Mouse (Mus musculus) stomach, embryonic 14.5 days (tissue): ENCODE results near the gene Man2a2. TPM values are rescaled to one million over a fixed set of nuclear protein-coding genes. Genes with fewer than 3 reads are reported as not detected.

ENCODE experiments used
- ATAC-seq: fragments of 200-750 bp; cut with Nextera tagmentation; 2 replicates; pipeline ENCODE4 v1.8.0; 2017; ENCODE audit warnings: low read depth, moderate TSS enrichment; ENCODE audit not compliant: insufficient number of reproducible peaks, insufficient read depth, low FRiP score
- H3K27ac ChIP-seq: fragments of 300-500 bp; sonication (generic); 2 replicates; pipeline ENCODE4 v1.5.1; 2014; ENCODE audit warnings: mild to moderate bottlenecking, low read length, moderate library complexity, mixed read lengths
- H3K27me3 ChIP-seq: fragments of 300-500 bp; sonication (generic); 2 replicates; pipeline ENCODE4 v1.6.1; 2014; ENCODE audit warnings: low read length, control low read depth, mixed read lengths; ENCODE audit not compliant: control insufficient read depth, insufficient read depth
- H3K36me3 ChIP-seq: fragments of 300-500 bp; sonication (generic); 2 replicates; pipeline ENCODE4 v1.6.1; 2014; ENCODE audit warnings: mild to moderate bottlenecking, control low read depth, low read length, moderate library complexity, mixed read lengths; ENCODE audit not compliant: control insufficient read depth, insufficient read depth
- H3K4me1 ChIP-seq: fragments of 300-500 bp; sonication (generic); 2 replicates; pipeline ENCODE4 v1.6.1; 2014; ENCODE audit warnings: low read length, control low read depth, mixed read lengths; ENCODE audit not compliant: control insufficient read depth, insufficient read depth
- H3K4me2 ChIP-seq: fragments of 300-500 bp; sonication (generic); replicated peaks from 2 replicates; pipeline ENCODE4 v1.6.1; 2014; ENCODE audit warnings: low read depth, low read length, control low read depth
- H3K4me3 ChIP-seq: fragments of 300-500 bp; sonication (generic); 2 replicates; pipeline ENCODE4 v1.5.1; 2014; ENCODE audit warnings: low read depth, low read length, control low read depth
- H3K9ac ChIP-seq: fragments of 300-500 bp; sonication (generic); replicated peaks from 2 replicates; pipeline ENCODE4 v1.6.1; 2014; ENCODE audit warnings: low read depth, mild to moderate bottlenecking, control low read depth, low read length, moderate library complexity, mixed read lengths
- H3K9me3 ChIP-seq: fragments of 300-500 bp; sonication (generic); 2 replicates; pipeline ENCODE4 v1.6.1; 2016; ENCODE audit warnings: low read depth, low read length, control low read depth; ENCODE audit not compliant: control insufficient read depth
- WGBS: fragments of 180-500 bp; shearing (Covaris S2); extraction: QIAGEN DNeasy Blood & Tissue Kit; methylation state at CpG from one replicate; pipeline ENCODE4 v1.1.7; 2014; 5-methylcytosine and 5-hydroxymethylcytosine counted together
- polyA plus RNA-seq: library from polyadenylated mRNA; unstranded; fragments of >200 nt; fragmentation: Nextera tagmentation; extraction: Ambion mirVana; gene quantifications from 2 replicates; pipeline ENCODE4 v1.2.1, GENCODE M21; 2014

The Man2a2 gene
- polyA plus RNA-seq, 1 experiment from 2014 or later: 19.8 TPM

- ATAC-seq: no peak
- H3K27me3 ChIP-seq: no peaks in the 10 kb centered on the region
- H3K9ac ChIP-seq: no peak overlapping the region
- no peak overlapping the region for H3K4me2 ChIP-seq
- 81% methylated on average over 4 of the region's 4 CpGs for WGBS
- H3K9me3 ChIP-seq: no peaks in the 10 kb centered on the region
- H3K36me3 ChIP-seq: peaks cover 50% of the 10 kb centered on the region
- H3K27ac ChIP-seq: no peak overlapping the region
- H3K4me1 ChIP-seq: no peaks in the 10 kb centered on the region
- H3K4me3 ChIP-seq: no peak overlapping the region
These were observed 13.1 kb downstream of the Man2a2 start for GRCm38 (mm10) chr7:80358039-80358438.

GRCm38 (mm10) chr7:80357156-80357555, 14.0 kb downstream of the Man2a2 start:
- H3K4me3 ChIP-seq: no peak overlapping the region
- no peak overlapping the region for H3K27ac ChIP-seq
- H3K36me3 ChIP-seq: peaks cover 46% of the 10 kb centered on the region
- 67% methylated on average over 8 of the region's 8 CpGs for WGBS
- ATAC-seq: 0 out of 2 replicates have a peak, but pooled peaks have one; percentile 21
- no peak overlapping the region for H3K4me2 ChIP-seq
- H3K9me3 ChIP-seq: no peaks in the 10 kb centered on the region
- no peaks in the 10 kb centered on the region for H3K4me1 ChIP-seq
- no peaks in the 10 kb centered on the region for H3K27me3 ChIP-seq
- no peak overlapping the region for H3K9ac ChIP-seq

- Histone ChIP-seq H3K4me3 (no peak overlapping the region), H3K4me1 (no peaks in the 10 kb centered on the region), H3K9me3 (no peaks in the 10 kb centered on the region), H3K27ac (no peak overlapping the region), H3K9ac (no peak overlapping the region), H3K36me3 (peaks cover 44% of the 10 kb centered on the region), H3K4me2 (no peak overlapping the region), H3K27me3 (no peaks in the 10 kb centered on the region)
- no peak for ATAC-seq
- WGBS: 87% methylated on average over 13 of the region's 13 CpGs
These were observed 14.8 kb downstream of the Man2a2 start for GRCm38 (mm10) chr7:80356351-80356750.

GRCm38 (mm10) chr7:80352920-80353319, 18.3 kb downstream of the Man2a2 start:
- ATAC-seq: no peak
- H3K4me1 ChIP-seq: peaks cover 8% of the 10 kb centered on the region; the same call in 1 of the 2 replicates
- no peaks in the 10 kb centered on the region for H3K9me3 ChIP-seq
- H3K36me3 ChIP-seq: peaks cover 42% of the 10 kb centered on the region
- no peaks in the 10 kb centered on the region for H3K27me3 ChIP-seq
- no peak overlapping the region for H3K9ac ChIP-seq
- no peak overlapping the region for H3K4me3 ChIP-seq
- no peak overlapping the region for H3K27ac ChIP-seq
- WGBS: 94% methylated on average over 8 of the region's 8 CpGs
- H3K4me2 ChIP-seq: no peak overlapping the region

GRCm38 (mm10) chr7:80350808-80351207, 20.4 kb downstream of the Man2a2 start:
- Histone ChIP-seq H3K4me3 (no peak overlapping the region), H3K27ac (no peak overlapping the region), H3K27me3 (no peaks in the 10 kb centered on the region), H3K9ac (no peak overlapping the region), H3K4me1 (peaks cover 9% of the 10 kb centered on the region; the same call in 1 of the 2 replicates), H3K9me3 (no peaks in the 10 kb centered on the region), H3K4me2 (no peak overlapping the region), H3K36me3 (peaks cover 34% of the 10 kb centered on the region)
- WGBS: 72% methylated on average over 2 of the region's 2 CpGs
- no peak for ATAC-seq

- no peak overlapping the region for H3K9ac ChIP-seq
- H3K4me2 ChIP-seq: no peak overlapping the region
- no peak; the same call in 1 of the 2 replicates for ATAC-seq
- H3K36me3 ChIP-seq: peaks cover 22% of the 10 kb centered on the region
- no peaks in the 10 kb centered on the region for H3K9me3 ChIP-seq
- H3K4me3 ChIP-seq: no peak overlapping the region
- WGBS: 51% methylated on average over 13 of the region's 13 CpGs
- H3K27ac ChIP-seq: peak overlapping the region; percentile 80
- H3K27me3 ChIP-seq: no peaks in the 10 kb centered on the region
- H3K4me1 ChIP-seq: peaks cover 15% of the 10 kb centered on the region; the same call in 1 of the 2 replicates
These were observed 23.2 kb downstream of the Man2a2 start for GRCm38 (mm10) chr7:80347670-80348586.

- Histone ChIP-seq H3K9me3 (no peaks in the 10 kb centered on the region), H3K9ac (no peak overlapping the region), H3K4me1 (peaks cover 19% of the 10 kb centered on the region; the same call in 1 of the 2 replicates), H3K36me3 (peaks cover 18% of the 10 kb centered on the region), H3K4me2 (no peak overlapping the region), H3K4me3 (no peak overlapping the region), H3K27me3 (no peaks in the 10 kb centered on the region), H3K27ac (no peak overlapping the region)
- ATAC-seq: no peak
- 82% methylated on average over 5 of the region's 5 CpGs for whole genome bisulfite sequencing
These were observed 24.3 kb downstream of the Man2a2 start for GRCm38 (mm10) chr7:80346830-80347229.

GRCm38 (mm10) chr7:80346173-80346572, 25.0 kb downstream of the Man2a2 start:
- peaks cover 19% of the 10 kb centered on the region; the same call in 1 of the 2 replicates for H3K4me1 ChIP-seq
- H3K9ac ChIP-seq: no peak overlapping the region
- no peaks in the 10 kb centered on the region for H3K27me3 ChIP-seq
- H3K9me3 ChIP-seq: no peaks in the 10 kb centered on the region
- WGBS: 92% methylated on average over 9 of the region's 9 CpGs
- H3K27ac ChIP-seq: no peak overlapping the region
- H3K4me3 ChIP-seq: no peak overlapping the region
- H3K36me3 ChIP-seq: peaks cover 14% of the 10 kb centered on the region
- ATAC-seq: no peak
- no peak overlapping the region for H3K4me2 ChIP-seq
